Mouse (Mus musculus): ENCODE measurements around the gene Mafg. TPM values are rescaled to one million over a fixed set of nuclear protein-coding genes. Genes with fewer than 3 reads are reported as not detected.

Mafg gene
- polyA plus RNA-seq, 1 experiment from 2014 or later, result 28.6 TPM

DNA sequence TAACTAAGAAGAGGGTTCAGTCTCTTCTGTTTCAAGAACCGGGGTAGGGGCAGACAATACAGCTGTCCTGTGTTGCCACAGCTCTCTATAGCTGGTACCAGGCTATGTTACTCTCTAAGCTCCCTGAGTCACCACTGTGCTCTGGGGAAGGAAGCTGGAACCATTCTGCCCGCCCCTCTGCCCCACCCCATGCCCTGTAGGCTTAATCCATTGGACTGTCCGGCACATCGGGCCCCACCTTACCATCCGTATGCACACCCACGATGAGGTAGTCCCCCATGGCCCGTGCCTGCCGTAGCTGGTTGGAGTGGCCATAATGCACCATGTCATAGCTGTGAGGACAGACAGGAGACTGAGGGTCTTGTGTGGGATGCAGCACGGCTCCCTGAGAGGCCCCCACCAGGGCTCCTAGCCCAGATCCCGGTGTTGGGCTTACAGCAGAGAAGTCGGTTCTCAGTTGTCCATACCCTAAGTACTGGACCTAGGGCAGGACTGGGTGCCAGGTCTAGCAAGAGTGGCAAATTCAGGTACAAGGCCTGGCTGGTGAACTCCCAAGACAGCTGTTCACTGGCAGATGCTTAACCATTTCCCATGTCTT is 17.7 kb downstream of the Mafg start:
- peaks cover 4% of the 10 kb centered on the region; the same call in 1 of the 2 replicates for H3K4me1 ChIP-seq (ENCODE audit: insufficient read depth)
- ATAC-seq (ENCODE audit: insufficient read depth) (no peak), DNase-seq (no peak)
- H3K36me3 ChIP-seq (ENCODE audit: insufficient read depth), result peaks cover 74% of the 10 kb centered on the region
- no peak overlapping the region for H3K9ac ChIP-seq
- no peak overlapping the region for H3K4me2 ChIP-seq
- H3K27ac ChIP-seq (ENCODE audit: low read depth), result no peak overlapping the region
- TF ChIP-seq CTCF (IDR thresholded peaks at IDR 0.05; ENCODE audit: low read depth), result no peak
- 90% methylated on average over 11 of the region's 11 CpGs for WGBS
- no peaks in the 10 kb centered on the region for H3K27me3 ChIP-seq (ENCODE audit: insufficient read depth, low read length)
- H3K4me3 ChIP-seq (ENCODE audit: low read depth, low read length), result no peak overlapping the region
- no peaks in the 10 kb centered on the region for H3K9me3 ChIP-seq (ENCODE audit: low read depth, low read length)

DNA sequence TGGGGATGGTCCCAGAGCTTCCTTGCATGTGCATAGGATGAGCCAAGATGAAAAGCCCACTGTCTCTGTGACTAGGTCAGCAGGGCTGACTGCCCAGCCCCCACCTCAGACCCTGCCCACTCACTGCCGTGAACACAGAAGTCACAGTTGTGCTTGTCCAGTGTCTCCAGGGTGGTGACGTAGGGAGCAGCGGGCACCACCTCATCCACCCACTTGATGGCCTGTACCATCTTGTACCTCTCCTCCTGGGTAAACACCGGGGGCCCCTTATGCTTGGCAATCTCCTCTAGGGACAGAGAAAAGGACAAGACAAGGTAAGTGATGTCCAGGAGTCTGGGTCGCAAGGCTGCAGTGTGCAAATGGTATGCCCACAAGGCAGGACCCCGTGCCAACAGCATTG is 18.2 kb downstream of the Mafg start:
- H3K4me3 ChIP-seq (ENCODE audit: low read depth, low read length), result no peak overlapping the region
- TF ChIP-seq CTCF (IDR thresholded peaks at IDR 0.05; ENCODE audit: low read depth), result no peak
- H3K27ac ChIP-seq (ENCODE audit: low read depth), result no peak overlapping the region
- no peak for ATAC-seq (ENCODE audit: insufficient read depth)
- no peaks in the 10 kb centered on the region for H3K27me3 ChIP-seq (ENCODE audit: insufficient read depth, low read length)
- DNase-seq, result no peak
- 92% methylated on average over 6 of the region's 6 CpGs for WGBS
- no peaks in the 10 kb centered on the region for H3K9me3 ChIP-seq (ENCODE audit: low read depth, low read length)
- peaks cover 4% of the 10 kb centered on the region; the same call in 1 of the 2 replicates for H3K4me1 ChIP-seq (ENCODE audit: insufficient read depth)
- no peak overlapping the region for H3K9ac ChIP-seq
- H3K36me3 ChIP-seq (ENCODE audit: insufficient read depth), result peaks cover 73% of the 10 kb centered on the region
- no peak overlapping the region for H3K4me2 ChIP-seq

DNA sequence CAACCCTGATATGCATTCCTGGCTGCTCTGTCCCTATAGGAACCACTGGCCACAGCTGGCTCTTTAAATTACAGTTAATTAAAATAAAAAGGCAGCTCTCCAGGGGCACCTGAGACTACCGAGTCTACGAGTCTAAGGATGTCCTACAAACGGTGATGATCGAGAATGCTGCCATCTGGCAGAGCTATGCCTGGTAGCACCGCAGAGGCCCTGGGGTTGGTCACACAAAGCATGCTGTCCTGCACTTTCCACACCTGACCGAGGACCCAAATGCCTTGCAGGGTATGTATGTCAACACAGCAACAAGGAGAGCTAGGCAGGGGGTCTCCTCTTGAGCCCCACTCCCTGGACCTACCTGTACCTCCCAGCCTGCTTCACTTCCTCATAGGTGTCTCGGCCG is 19.4 kb downstream of the Mafg start:
- Histone ChIP-seq H3K27ac (ENCODE audit: low read depth) (no peak overlapping the region), H3K27me3 (ENCODE audit: insufficient read depth, low read length) (no peaks in the 10 kb centered on the region), H3K4me2 (no peak overlapping the region), H3K9me3 (ENCODE audit: low read depth, low read length) (no peaks in the 10 kb centered on the region), H3K4me1 (ENCODE audit: insufficient read depth) (peaks cover 4% of the 10 kb centered on the region; the same call in 1 of the 2 replicates), H3K4me3 (ENCODE audit: low read depth, low read length) (no peak overlapping the region), H3K9ac (no peak overlapping the region), H3K36me3 (ENCODE audit: insufficient read depth) (peaks cover 71% of the 10 kb centered on the region)
- ATAC-seq (ENCODE audit: insufficient read depth) (no peak), DNase-seq (no peak)
- WGBS, result 88% methylated on average over 8 of the region's 8 CpGs
- TF ChIP-seq CTCF (IDR thresholded peaks at IDR 0.05; ENCODE audit: low read depth), result no peak

DNA sequence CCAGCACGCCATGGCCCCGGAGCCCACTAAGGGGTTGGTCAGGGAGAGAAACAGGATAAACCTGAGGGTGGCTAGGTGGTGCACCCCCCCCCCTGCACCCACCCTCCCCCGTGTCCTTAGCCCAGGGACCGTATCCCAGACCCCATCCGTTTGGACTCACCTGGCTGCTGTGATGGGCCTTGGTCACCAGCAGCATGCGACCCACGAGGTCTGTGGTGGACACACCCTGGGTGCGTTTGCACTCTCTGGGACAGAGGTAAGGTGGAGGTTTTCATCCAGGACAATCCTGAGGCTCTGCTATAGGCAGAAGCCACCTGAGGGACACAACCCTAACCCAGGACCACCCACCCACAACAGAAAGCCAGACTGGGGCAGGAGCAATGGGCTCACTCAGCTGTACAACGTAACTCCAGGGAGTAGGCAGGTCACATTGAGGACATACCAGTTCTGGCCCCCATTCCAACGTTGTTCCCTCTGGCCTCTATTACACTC is 19.9 kb downstream of the Mafg start:
- Histone ChIP-seq H3K4me1 (ENCODE audit: insufficient read depth) (peaks cover 8% of the 10 kb centered on the region), H3K9ac (no peak overlapping the region), H3K27ac (ENCODE audit: low read depth) (no peak overlapping the region), H3K9me3 (ENCODE audit: low read depth, low read length) (no peaks in the 10 kb centered on the region), H3K4me2 (no peak overlapping the region), H3K36me3 (ENCODE audit: insufficient read depth) (peaks cover 66% of the 10 kb centered on the region), H3K27me3 (ENCODE audit: insufficient read depth, low read length) (no peaks in the 10 kb centered on the region), H3K4me3 (ENCODE audit: low read depth, low read length) (no peak overlapping the region)
- ATAC-seq (ENCODE audit: insufficient read depth), result no peak
- no peak for DNase-seq
- 85% methylated on average over 10 of the region's 10 CpGs for WGBS
- no peak for TF ChIP-seq CTCF (IDR thresholded peaks at IDR 0.05; ENCODE audit: low read depth)

DNA sequence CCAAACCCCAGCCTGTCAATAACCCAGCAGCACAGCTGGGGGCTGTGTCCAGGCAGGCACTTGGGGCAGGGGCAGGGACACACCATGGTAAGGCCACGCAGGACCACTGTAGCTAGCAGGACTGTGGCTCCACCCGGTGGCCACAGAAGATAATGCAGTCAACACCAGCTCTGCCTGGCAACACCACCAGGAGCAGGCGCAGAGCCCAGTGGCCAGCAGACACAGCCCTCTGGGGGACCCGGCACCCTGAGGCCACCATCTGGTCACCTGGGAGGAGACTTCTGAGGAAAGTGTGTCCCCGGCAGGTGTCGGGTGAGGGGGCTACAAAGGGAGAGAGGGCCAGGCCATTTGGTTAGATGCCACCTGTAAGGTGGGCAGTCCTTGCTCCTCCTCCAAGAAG is 20.6 kb downstream of the Mafg start:
- H3K4me2 ChIP-seq, result no peak overlapping the region
- no peak overlapping the region for H3K27ac ChIP-seq (ENCODE audit: low read depth)
- WGBS, result 32% methylated on average over 6 of the region's 6 CpGs

DNA sequence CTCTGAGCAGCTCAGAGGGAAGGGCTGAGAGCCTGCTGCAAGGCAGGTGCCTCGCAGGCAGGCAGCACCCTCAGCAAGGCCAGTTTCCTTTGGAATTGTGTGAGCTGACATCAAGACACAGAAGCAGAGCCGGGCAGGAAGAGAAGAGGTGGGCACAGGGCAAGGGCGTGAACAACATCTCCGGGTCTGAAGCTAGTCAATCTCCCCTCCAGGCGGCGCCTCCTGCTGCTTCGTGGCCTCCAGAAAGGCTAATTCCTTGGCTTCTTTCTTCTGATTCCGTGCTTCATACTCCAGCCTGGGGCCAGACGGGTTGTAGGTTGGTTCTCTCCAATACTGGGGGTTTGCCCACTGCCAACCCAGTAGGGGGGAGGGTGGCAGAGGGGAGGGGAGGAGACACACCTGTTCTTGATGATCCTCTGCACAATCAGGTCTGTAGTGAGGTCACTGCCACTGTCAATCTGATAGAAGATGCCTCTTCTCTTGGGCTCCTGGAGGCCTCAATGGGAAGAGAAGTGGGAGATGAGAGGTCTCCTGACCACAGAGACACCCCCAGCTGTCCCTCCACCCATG is 22.8 kb downstream of the Mafg start:
- TF ChIP-seq CTCF (IDR thresholded peaks at IDR 0.05; ENCODE audit: low read depth), result no peak
- Histone ChIP-seq H3K36me3 (ENCODE audit: insufficient read depth) (peaks cover 66% of the 10 kb centered on the region), H3K9me3 (ENCODE audit: low read depth, low read length) (no peaks in the 10 kb centered on the region), H3K27ac (ENCODE audit: low read depth) (no peak overlapping the region), H3K4me3 (ENCODE audit: low read depth, low read length) (no peak overlapping the region), H3K4me2 (no peak overlapping the region), H3K9ac (no peak overlapping the region), H3K4me1 (ENCODE audit: insufficient read depth) (peaks cover 11% of the 10 kb centered on the region; the same call in 1 of the 2 replicates), H3K27me3 (ENCODE audit: insufficient read depth, low read length) (no peaks in the 10 kb centered on the region)
- WGBS, result 85% methylated on average over 9 of the region's 9 CpGs
- ATAC-seq (ENCODE audit: insufficient read depth) (no peak), DNase-seq (no peak)

More for the DNA sequence above, 20.6 kb downstream of the Mafg start:
- Histone ChIP-seq H3K4me3 (ENCODE audit: low read depth, low read length) (no peak overlapping the region), H3K9ac (no peak overlapping the region), H3K4me1 (ENCODE audit: insufficient read depth) (peaks cover 13% of the 10 kb centered on the region), H3K9me3 (ENCODE audit: low read depth, low read length) (no peaks in the 10 kb centered on the region), H3K36me3 (ENCODE audit: insufficient read depth) (peaks cover 61% of the 10 kb centered on the region), H3K27me3 (ENCODE audit: insufficient read depth, low read length) (no peaks in the 10 kb centered on the region)
- DNase-seq (peak; percentile 83), ATAC-seq (ENCODE audit: insufficient read depth) (no peak; the same call in 1 of the 2 replicates)
- peak; percentile 90 for TF ChIP-seq CTCF (IDR thresholded peaks at IDR 0.05; ENCODE audit: low read depth)

DNA sequence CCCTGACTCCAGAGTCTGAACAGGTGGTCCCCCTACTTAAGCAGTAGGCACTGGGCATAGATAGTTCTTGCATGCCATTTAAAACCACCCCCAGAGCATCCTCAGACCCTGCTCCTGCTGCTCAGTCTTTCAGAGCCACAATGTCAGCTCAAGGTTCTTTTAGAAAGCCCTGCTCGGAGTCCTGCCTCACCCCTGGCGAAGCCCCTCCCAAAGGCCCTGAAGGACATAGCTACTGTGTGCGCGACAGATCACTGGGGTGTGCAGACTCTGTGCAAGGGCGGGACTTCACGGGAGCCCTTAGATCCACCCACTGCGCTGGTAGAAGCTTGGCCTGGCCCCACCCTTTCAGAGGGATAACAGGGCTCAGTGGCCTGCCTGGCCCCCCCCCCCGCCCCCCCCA is 24.1 kb downstream of the Mafg start:
- Histone ChIP-seq H3K27me3 (ENCODE audit: insufficient read depth, low read length) (no peaks in the 10 kb centered on the region), H3K9ac (no peak overlapping the region), H3K4me3 (ENCODE audit: low read depth, low read length) (no peak overlapping the region), H3K27ac (ENCODE audit: low read depth) (no peak overlapping the region), H3K4me2 (no peak overlapping the region), H3K36me3 (ENCODE audit: insufficient read depth) (peaks cover 68% of the 10 kb centered on the region), H3K4me1 (ENCODE audit: insufficient read depth) (peaks cover 11% of the 10 kb centered on the region; the same call in 1 of the 2 replicates), H3K9me3 (ENCODE audit: low read depth, low read length) (no peaks in the 10 kb centered on the region)
- ATAC-seq (ENCODE audit: insufficient read depth), result no peak
- TF ChIP-seq CTCF (IDR thresholded peaks at IDR 0.05; ENCODE audit: low read depth), result no peak
- 42% methylated on average over 8 of the region's 8 CpGs for WGBS
- no peak for DNase-seq
